Mouse (Mus musculus) neural tube, embryonic 14.5 days (tissue): Measurements from ENCODE around the gene Gmeb2. TPM values are rescaled to one million over a fixed set of nuclear protein-coding genes. Genes with fewer than 3 reads are reported as not detected.

Experiments used
- ATAC-seq: fragments of 200-750 bp; cut with Nextera tagmentation; 2 replicates; pipeline ENCODE4 v1.8.0; 2017; ENCODE audit warnings: low read depth, mild to moderate bottlenecking, moderate TSS enrichment, moderate library complexity
- H3K27ac ChIP-seq: fragments of 300-500 bp; sonication (generic); 2 replicates; pipeline ENCODE4 v1.5.1; 2014; ENCODE audit warnings: low read depth, mild to moderate bottlenecking, control low read depth, low read length, moderate library complexity, mixed read lengths
- H3K27me3 ChIP-seq: fragments of 300-500 bp; sonication (generic); 2 replicates; pipeline ENCODE4 v1.6.1; 2014; ENCODE audit warnings: low read length; ENCODE audit not compliant: control insufficient read depth, insufficient read depth
- H3K36me3 ChIP-seq: fragments of 300-500 bp; sonication (generic); 2 replicates; pipeline ENCODE4 v1.6.1; 2014; ENCODE audit warnings: low read length, mixed read lengths; ENCODE audit not compliant: control insufficient read depth, insufficient read depth
- H3K4me1 ChIP-seq: fragments of 300-500 bp; sonication (generic); 2 replicates; pipeline ENCODE4 v1.6.1; 2014; ENCODE audit warnings: low read length; ENCODE audit not compliant: control insufficient read depth, insufficient read depth
- H3K4me2 ChIP-seq: fragments of 300-500 bp; sonication (generic); 2 replicates; pipeline ENCODE4 v1.6.1; 2014; ENCODE audit warnings: mild to moderate bottlenecking, low read depth, low read length, control low read depth
- H3K4me3 ChIP-seq: fragments of 300-500 bp; sonication (generic); 2 replicates; pipeline ENCODE4 v1.5.1; 2014; ENCODE audit warnings: low read depth, low read length, control low read depth, mixed read lengths
- H3K9ac ChIP-seq: fragments of 300-500 bp; sonication (generic); replicated peaks from 2 replicates; pipeline ENCODE4 v1.6.1; 2014; ENCODE audit warnings: low read depth, mild to moderate bottlenecking, control low read depth, low read length, mixed read lengths
- H3K9me3 ChIP-seq: fragments of 300-500 bp; sonication (generic); 2 replicates; pipeline ENCODE4 v1.6.1; 2016; ENCODE audit warnings: low read length; ENCODE audit not compliant: control insufficient read depth
- WGBS: fragments of 180-500 bp; shearing (Covaris S2); extraction: QIAGEN DNeasy Blood & Tissue Kit; methylation state at CpG from one replicate; pipeline ENCODE4 v1.1.7; 2014; 5-methylcytosine and 5-hydroxymethylcytosine counted together
- polyA plus RNA-seq: library from polyadenylated mRNA; unstranded; fragments of >200 nt; fragmentation: Nextera tagmentation; extraction: Ambion mirVana; gene quantifications from 2 replicates; pipeline ENCODE4 v1.2.1, GENCODE M21; 2014

Gene Gmeb2
- polyA plus RNA-seq, 1 experiment from 2014 or later = 19.3 TPM

DNA sequence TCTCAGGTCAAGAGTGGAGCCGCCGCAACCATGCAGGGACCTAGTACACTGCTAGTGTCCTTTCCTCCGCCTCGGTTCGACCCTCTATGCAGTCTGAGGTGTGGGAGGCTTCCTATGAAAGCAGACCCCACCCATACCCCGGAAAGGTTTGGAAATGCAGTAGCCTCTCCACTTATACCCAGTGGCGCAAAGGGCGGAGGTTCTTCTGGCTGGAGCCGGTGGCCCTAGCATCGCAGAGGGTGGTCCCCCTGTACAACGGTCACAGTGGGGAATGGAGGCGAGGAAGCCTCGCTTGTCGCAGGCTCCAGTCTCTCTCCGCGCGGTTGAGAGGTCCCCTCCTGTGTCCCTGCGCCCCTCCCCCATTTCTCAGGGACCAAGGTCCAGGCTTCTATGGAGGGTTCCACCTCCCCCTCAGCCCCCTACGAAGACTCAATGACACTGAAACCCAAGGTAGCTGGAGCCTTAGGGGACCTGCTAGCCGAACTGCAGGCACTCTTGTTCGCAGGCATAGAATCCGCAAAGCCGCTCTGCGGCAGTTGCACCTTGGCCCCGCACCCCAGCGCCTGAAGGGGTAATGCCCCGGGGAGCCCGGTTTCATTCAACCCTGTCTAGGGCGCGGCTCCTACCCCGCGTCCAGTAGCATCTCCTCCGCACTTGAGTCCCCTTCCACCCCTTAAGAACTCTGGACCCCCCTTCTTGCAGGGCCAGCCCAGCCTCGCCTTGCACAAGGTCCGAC lies 25.7 kb upstream of the Gmeb2 start:
- peak overlapping the region; percentile 98 for H3K9ac ChIP-seq
- H3K27ac ChIP-seq = peak overlapping the region; percentile 92
- 2% methylated on average over 35 of the region's 35 CpGs for WGBS
- peaks cover 6% of the 10 kb centered on the region; the same call in 1 of the 2 replicates for H3K36me3 ChIP-seq
- H3K4me3 ChIP-seq = peak overlapping the region; percentile 79
- peaks cover 8% of the 10 kb centered on the region for H3K4me1 ChIP-seq
- peak overlapping the region; percentile 60 for H3K4me2 ChIP-seq
- peaks cover 3% of the 10 kb centered on the region; the same call in 1 of the 2 replicates for H3K27me3 ChIP-seq
- peak; percentile 60 for ATAC-seq
- H3K9me3 ChIP-seq = no peaks in the 10 kb centered on the region

DNA sequence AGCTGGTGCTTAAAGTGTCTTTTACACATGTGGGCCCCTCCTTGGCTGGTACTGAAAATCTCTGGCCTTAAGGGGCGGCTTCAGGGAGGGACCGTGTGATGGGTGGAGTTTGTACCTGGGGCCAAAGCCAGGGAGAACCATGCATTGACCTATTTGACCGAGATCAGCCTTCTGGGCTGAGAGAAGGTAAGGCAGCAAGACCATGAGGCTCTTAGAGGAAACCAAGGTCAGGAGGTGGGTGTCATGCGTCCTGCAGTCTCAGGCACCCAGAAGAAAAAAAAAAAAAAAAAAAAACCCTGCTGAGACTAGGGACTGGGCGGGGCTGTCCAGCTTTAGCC lies 25.1 kb upstream of the Gmeb2 start:
- H3K4me1 ChIP-seq = peaks cover 8% of the 10 kb centered on the region
- peaks cover 11% of the 10 kb centered on the region; the same call in 1 of the 2 replicates for H3K36me3 ChIP-seq
- 12% methylated on average over 5 of the region's 5 CpGs for WGBS
- no peak overlapping the region for H3K27ac ChIP-seq
- H3K9ac ChIP-seq = peak overlapping the region; percentile 98
- peaks cover 3% of the 10 kb centered on the region; the same call in 1 of the 2 replicates for H3K27me3 ChIP-seq
- no peak for ATAC-seq
- H3K4me2 ChIP-seq = peak overlapping the region; percentile 60
- H3K4me3 ChIP-seq = peak overlapping the region; percentile 79
- no peaks in the 10 kb centered on the region for H3K9me3 ChIP-seq

DNA sequence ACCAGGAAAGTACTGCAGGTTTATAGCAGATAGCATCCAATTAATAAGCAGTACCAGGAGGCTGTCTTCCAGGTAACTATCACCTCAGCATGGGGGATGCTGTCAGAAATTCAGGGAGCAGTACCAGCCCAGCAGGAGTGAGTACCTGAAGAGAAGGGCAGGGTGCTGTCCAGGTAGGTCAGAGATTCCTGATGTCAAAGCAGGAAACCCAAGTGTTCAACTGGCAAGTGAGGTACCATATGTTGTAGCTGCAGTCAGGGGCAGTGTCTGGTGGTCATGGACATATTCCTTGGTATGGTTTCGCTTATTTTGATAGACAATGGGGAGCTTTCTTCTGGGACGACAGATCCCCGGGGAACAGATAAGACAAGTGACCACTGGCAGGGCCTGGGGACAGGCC lies 24.6 kb upstream of the Gmeb2 start:
- WGBS = 62% methylated on average over 3 of the region's 3 CpGs
- ATAC-seq = no peak

DNA sequence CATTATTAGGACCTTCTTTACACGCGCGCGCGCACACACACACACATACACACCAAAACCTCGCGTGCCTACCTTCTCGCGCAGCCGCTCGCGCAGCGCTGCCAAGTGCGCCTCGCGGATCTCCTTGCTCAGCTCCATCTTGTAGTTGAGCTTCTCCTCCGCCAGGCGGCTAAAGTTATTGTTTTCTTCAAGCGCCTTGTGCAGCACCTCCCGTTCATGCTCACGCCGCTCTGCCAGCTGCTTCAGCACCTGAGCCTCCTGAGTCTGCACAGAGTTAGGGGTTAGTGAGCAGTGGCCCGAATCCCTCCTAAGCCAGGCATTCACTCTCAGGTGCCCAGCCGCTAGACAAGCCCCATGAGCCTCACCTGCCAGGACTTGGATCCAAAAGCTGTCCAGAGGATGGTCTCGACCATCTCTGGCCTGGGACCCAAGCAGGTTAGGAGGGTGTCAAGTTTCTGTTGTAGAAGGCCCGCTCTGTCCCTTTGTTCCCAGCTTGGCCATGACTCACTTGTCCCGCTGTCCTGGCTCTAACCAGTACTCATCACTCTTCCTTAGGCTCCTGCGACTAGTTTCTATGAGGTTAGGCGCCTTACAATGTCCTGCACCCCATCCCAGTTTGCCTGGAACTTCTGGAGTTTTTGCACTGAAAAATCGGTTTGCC lies 19.4 kb upstream of the Gmeb2 start:
- no peak overlapping the region for H3K9ac ChIP-seq
- ATAC-seq = peak; percentile 66; the same call in 1 of the 2 replicates
- WGBS = 10% methylated on average over 30 of the region's 30 CpGs

More for the DNA sequence above, 24.6 kb upstream of the Gmeb2 start:
- Histone ChIP-seq H3K27me3 (peaks cover 3% of the 10 kb centered on the region; the same call in 1 of the 2 replicates), H3K4me2 (peak overlapping the region; percentile 60), H3K4me3 (peak overlapping the region; percentile 79), H3K27ac (no peak overlapping the region), H3K9ac (peak overlapping the region; percentile 98; the same call in 1 of the 2 replicates), H3K4me1 (peaks cover 8% of the 10 kb centered on the region), H3K9me3 (no peaks in the 10 kb centered on the region), H3K36me3 (peaks cover 16% of the 10 kb centered on the region; the same call in 1 of the 2 replicates)

DNA sequence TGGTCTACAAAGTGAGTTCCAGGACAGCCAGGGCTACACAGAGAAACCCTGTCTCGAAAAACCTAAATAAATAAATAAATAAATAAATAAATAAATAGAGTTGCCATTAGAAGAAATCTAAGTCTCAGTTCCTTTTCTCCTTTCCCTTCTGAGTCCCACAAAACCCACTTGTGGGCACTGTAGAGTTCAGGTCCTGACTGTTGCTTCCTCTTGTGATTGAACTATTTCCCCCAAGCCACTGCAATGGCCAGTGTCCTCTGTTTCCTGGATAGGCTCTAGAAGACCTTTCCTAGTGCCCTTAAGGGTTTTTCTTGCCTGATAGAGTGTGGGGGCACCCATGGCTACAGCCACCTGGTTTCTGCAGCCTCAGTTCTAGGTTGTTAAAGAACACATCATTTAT lies 17.1 kb upstream of the Gmeb2 start:
- Histone ChIP-seq H3K4me3 (no peak overlapping the region), H3K27me3 (no peaks in the 10 kb centered on the region), H3K4me2 (no peak overlapping the region), H3K36me3 (peaks cover 36% of the 10 kb centered on the region), H3K27ac (no peak overlapping the region), H3K9ac (no peak overlapping the region), H3K4me1 (0 out of 2 replicates have a peak, but pooled peaks cover 3% of the 10 kb centered on the region), H3K9me3 (no peaks in the 10 kb centered on the region)
- WGBS = 68% methylated on average over 1 of the region's 1 CpGs
- no peak for ATAC-seq

More for the DNA sequence above, 19.4 kb upstream of the Gmeb2 start:
- no peak overlapping the region for H3K4me3 ChIP-seq
- no peaks in the 10 kb centered on the region for H3K9me3 ChIP-seq
- H3K4me1 ChIP-seq = peaks cover 7% of the 10 kb centered on the region
- no peaks in the 10 kb centered on the region for H3K27me3 ChIP-seq
- H3K4me2 ChIP-seq = no peak overlapping the region
- H3K27ac ChIP-seq = no peak overlapping the region
- H3K36me3 ChIP-seq = peaks cover 33% of the 10 kb centered on the region

DNA sequence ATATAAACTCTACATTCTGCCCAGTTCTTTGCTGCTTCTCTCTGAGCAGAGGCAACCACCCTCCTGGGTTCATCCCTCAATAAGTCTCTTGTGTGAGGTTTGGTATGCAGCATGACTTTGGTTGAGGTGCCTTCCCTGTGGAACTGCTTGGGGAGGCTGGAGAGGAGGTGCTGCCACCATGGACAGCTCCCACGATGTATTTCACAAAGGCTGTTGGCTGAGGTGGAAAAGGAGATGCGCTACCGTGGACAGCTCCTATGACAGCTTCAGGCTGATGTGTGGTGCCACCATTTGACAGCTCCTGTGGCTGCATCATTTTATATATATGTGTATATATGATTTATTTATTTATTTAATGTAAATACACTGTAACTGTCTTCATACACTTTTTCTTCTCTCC lies 14.2 kb upstream of the Gmeb2 start:
- H3K36me3 ChIP-seq = peaks cover 17% of the 10 kb centered on the region
- no peak for ATAC-seq
- no peak overlapping the region for H3K4me2 ChIP-seq
- H3K4me1 ChIP-seq = no peaks in the 10 kb centered on the region
- WGBS = 24% methylated on average over 3 of the region's 3 CpGs
- no peak overlapping the region for H3K4me3 ChIP-seq
- H3K9me3 ChIP-seq = no peaks in the 10 kb centered on the region
- H3K27me3 ChIP-seq = no peaks in the 10 kb centered on the region
- H3K27ac ChIP-seq = no peak overlapping the region
- no peak overlapping the region for H3K9ac ChIP-seq

DNA sequence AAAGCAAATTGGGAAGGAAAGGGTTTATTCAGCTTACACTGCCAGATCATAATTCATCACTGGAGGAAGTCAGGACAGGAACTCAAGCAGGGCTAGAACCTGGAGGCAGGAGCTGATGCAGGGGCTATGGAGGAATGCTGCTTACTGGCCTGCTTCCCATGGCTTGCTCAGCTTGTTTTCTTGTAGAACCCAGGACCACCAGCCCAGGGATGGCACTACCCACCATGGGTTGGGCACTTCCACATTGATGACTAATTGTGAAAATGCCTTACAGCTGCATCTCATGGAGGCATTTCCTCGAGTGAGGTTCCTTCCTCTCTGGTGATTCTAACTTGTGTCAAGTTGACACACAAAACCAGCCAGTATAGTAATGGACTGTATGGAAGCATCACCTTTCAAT lies 3.1 kb upstream of the Gmeb2 start:
- no peak overlapping the region for H3K4me3 ChIP-seq
- H3K9me3 ChIP-seq = no peaks in the 10 kb centered on the region
- H3K4me1 ChIP-seq = peaks cover 12% of the 10 kb centered on the region
- H3K9ac ChIP-seq = no peak overlapping the region
- no peak overlapping the region for H3K4me2 ChIP-seq
- H3K36me3 ChIP-seq = no peaks in the 10 kb centered on the region
- 88% methylated on average over 1 of the region's 1 CpGs for WGBS
- no peak for ATAC-seq
- H3K27ac ChIP-seq = no peak overlapping the region
- no peaks in the 10 kb centered on the region for H3K27me3 ChIP-seq

DNA sequence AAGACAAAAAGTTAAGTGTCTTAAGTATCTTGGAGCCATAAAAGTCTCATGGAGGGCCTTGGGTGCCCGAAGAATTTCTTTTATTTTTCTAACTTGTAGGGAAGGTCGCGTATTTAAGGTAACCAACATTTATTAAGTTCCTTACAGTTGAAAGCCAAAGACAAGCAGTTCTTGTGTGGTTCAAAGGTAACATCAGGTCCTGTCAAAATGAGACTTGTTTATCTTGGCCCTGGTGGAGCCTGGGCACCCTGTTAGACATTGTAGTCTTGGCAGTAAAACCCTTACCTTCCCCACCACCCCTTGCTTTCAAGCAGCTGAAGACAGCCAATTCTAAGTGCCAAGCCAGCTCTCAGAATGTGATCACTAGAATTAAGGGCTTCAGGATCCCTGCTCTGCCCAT lies 856 bp upstream of the Gmeb2 start:
- 82% methylated on average over 3 of the region's 3 CpGs for WGBS
- Histone ChIP-seq H3K27ac (no peak overlapping the region), H3K4me1 (peaks cover 12% of the 10 kb centered on the region), H3K9me3 (no peaks in the 10 kb centered on the region), H3K36me3 (no peaks in the 10 kb centered on the region), H3K4me3 (peak overlapping the region; percentile 65), H3K27me3 (no peaks in the 10 kb centered on the region), H3K4me2 (peak overlapping the region; percentile 52), H3K9ac (peak overlapping the region; percentile 46; the same call in 1 of the 2 replicates)
- no peak for ATAC-seq

DNA sequence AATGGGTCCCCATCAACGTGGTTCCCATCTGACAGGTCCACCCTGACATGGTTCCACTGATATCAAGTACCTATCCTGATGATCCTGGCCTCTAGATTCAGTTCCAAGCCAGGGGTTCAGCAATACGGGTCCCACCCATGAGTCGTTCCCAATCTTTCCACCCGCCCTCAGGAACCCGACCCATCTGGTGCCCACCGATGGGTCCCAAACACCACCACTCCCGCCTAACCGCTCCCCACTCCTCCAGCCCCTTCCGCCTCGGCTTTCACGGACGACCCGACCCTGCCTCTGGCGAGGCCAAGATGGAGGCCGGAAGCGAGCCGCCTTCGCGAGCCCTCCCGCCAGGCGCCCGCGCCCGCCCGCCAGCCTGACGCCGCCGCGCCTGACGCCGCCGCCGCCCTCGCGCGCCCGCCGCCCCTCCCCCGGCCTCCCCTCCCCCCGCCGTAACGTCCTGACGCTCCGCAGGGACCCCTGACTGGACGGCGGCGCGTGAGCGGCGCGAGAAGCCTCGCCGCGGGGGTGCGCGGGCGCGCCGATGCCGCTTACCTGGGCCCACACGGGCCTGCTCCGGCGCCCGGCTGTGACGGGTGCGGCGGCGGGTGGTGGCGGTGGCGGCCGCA lies 387 bp downstream of the Gmeb2 start:
- ATAC-seq = peak; percentile 88

More for the DNA sequence above, 387 bp downstream of the Gmeb2 start:
- peak overlapping the region; percentile 65 for H3K4me3 ChIP-seq
- peak overlapping the region; percentile 73 for H3K4me2 ChIP-seq
- H3K27me3 ChIP-seq = no peaks in the 10 kb centered on the region
- H3K27ac ChIP-seq = peak overlapping the region; percentile 94
- 0% methylated on average over 37 of the region's 71 CpGs for WGBS
- H3K36me3 ChIP-seq = no peaks in the 10 kb centered on the region
- peaks cover 12% of the 10 kb centered on the region for H3K4me1 ChIP-seq
- H3K9me3 ChIP-seq = no peaks in the 10 kb centered on the region
- peak overlapping the region; percentile 78 for H3K9ac ChIP-seq
